Mouse (Mus musculus) layer of hippocampus, adult 9-11 months (tissue): ENCODE measurements around the gene Fam120a.

Experiments
- DNase-seq: peaks from one replicate; pipeline ENCODE4 v3.0.0; 2022

Gene Fam120a

GRCm38 (mm10) chr13:48850771-48851170, 117.0 kb downstream of the Fam120a start:
- no peak for DNase-seq

GRCm38 (mm10) chr13:48850326-48850725, 117.5 kb downstream of the Fam120a start:
- DNase-seq = no peak

GRCm38 (mm10) chr13:48849155-48849554, 118.7 kb downstream of the Fam120a start:
- DNase-seq = no peak

- DNase-seq = no peak
Measured at GRCm38 (mm10) chr13:48845308-48845707, 122.5 kb downstream of the Fam120a start.

GRCm38 (mm10) chr13:48843530-48843929, 124.3 kb downstream of the Fam120a start:
- no peak for DNase-seq

GRCm38 (mm10) chr13:48841905-48842592, 125.8 kb downstream of the Fam120a start:
- DNase-seq = no peak

GRCm38 (mm10) chr13:48838284-48838683, 129.5 kb downstream of the Fam120a start:
- no peak for DNase-seq

- no peak for DNase-seq
Measured at GRCm38 (mm10) chr13:48837537-48837936, 130.3 kb downstream of the Fam120a start.

GRCm38 (mm10) chr13:48830528-48831250, 137.1 kb downstream of the Fam120a start:
- no peak for DNase-seq

- no peak for DNase-seq
Measured at GRCm38 (mm10) chr13:48829780-48830179, 138.0 kb downstream of the Fam120a start.
